Mouse (Mus musculus): ENCODE measurements around the gene Bcas3. TPM values are rescaled to one million over a fixed set of nuclear protein-coding genes. Genes with fewer than 3 reads are reported as not detected.

Gene Bcas3
- polyA plus RNA-seq, 2 experiments = 22.2 to 28.2 TPM

GRCm38 (mm10) chr11:85642591-85642990, 289.6 kb downstream of the Bcas3 start:
- H3K27ac ChIP-seq (replicated peaks; ENCODE audit: low read depth, low read length) = no peak overlapping the region
- H3K4me2 ChIP-seq (replicated peaks; ENCODE audit: low read depth, low read length, severe bottlenecking) = no peak overlapping the region
- no peak overlapping the region for H3K9ac ChIP-seq (ENCODE audit: low read depth, low read length, severe bottlenecking)
- no peaks in the 10 kb centered on the region for H3K9me3 ChIP-seq (ENCODE audit: control insufficient read depth, low read length)
- peaks cover 27% of the 10 kb centered on the region for H3K4me1 ChIP-seq (ENCODE audit: control insufficient read depth, insufficient read depth, low read length)
- no peak overlapping the region for H3K4me3 ChIP-seq (replicated peaks; ENCODE audit: low read length)
- no peak for ATAC-seq (ENCODE audit: low FRiP score, low read depth)
- WGBS = 67% methylated on average over 6 of the region's 6 CpGs
- no peaks in the 10 kb centered on the region for H3K36me3 ChIP-seq (ENCODE audit: control insufficient read depth, insufficient read depth, low read length)
- TF ChIP-seq POLR2A (IDR thresholded peaks at IDR 0.05; ENCODE audit: borderline replicate concordance, extremely low read depth, insufficient read depth, insufficient read length) = no peak
- H3K27me3 ChIP-seq (ENCODE audit: control insufficient read depth, insufficient read depth, low read length) = no peaks in the 10 kb centered on the region
- no peak for DNase-seq (ENCODE audit: low spot score)

GRCm38 (mm10) chr11:85643025-85643424, 290.1 kb downstream of the Bcas3 start:
- 72% methylated on average over 4 of the region's 4 CpGs for WGBS
- H3K4me2 ChIP-seq (replicated peaks; ENCODE audit: low read depth, low read length, severe bottlenecking) = no peak overlapping the region

DNA sequence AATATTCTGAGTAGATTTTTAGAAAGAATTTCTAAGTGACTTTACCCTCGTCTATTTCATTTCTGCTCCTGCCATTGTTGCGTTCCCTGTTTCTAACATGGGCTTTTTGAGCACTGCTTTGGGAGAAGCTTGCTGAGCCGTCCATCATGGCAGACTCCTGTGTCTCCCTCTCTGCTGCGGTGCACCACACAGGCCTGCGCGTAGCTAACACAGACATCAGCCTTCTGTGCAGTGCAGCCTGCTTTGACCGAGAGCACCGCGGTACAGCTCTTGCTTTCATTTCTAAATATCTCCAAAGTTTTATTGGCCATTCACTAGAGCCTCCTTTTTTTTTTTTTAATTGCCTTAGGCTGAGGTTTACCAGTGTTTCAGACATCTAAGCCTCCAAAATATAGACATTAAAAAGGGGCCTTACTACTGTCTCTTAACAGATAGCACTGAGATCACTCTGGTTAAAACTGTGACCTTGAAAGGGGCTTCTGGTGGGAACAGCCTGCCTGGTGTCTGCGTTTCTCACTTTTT, 290.6 kb downstream of the Bcas3 start:
- ATAC-seq (ENCODE audit: low FRiP score, low read depth) (no peak), DNase-seq (ENCODE audit: low spot score) (no peak)
- Histone ChIP-seq H3K9me3 (ENCODE audit: control insufficient read depth, low read length) (no peaks in the 10 kb centered on the region), H3K9ac (ENCODE audit: low read depth, low read length, severe bottlenecking) (peak overlapping the region; percentile 22; the same call in 1 of the 2 replicates), H3K27me3 (ENCODE audit: control insufficient read depth, insufficient read depth, low read length) (no peaks in the 10 kb centered on the region), H3K4me2 (replicated peaks; ENCODE audit: low read depth, low read length, severe bottlenecking) (peak overlapping the region; percentile 30), H3K27ac (replicated peaks; ENCODE audit: low read depth, low read length) (peak overlapping the region; percentile 34; the same call in 1 of the 2 replicates), H3K4me3 (replicated peaks; ENCODE audit: low read length) (no peak overlapping the region), H3K36me3 (ENCODE audit: control insufficient read depth, insufficient read depth, low read length) (no peaks in the 10 kb centered on the region), H3K4me1 (ENCODE audit: control insufficient read depth, insufficient read depth, low read length) (peaks cover 24% of the 10 kb centered on the region)
- WGBS = 27% methylated on average over 10 of the region's 10 CpGs
- no peak for TF ChIP-seq POLR2A (IDR thresholded peaks at IDR 0.05; ENCODE audit: borderline replicate concordance, extremely low read depth, insufficient read depth, insufficient read length)

More at GRCm38 (mm10) chr11:85643025-85643424, 290.1 kb downstream of the Bcas3 start:
- Histone ChIP-seq H3K4me3 (replicated peaks; ENCODE audit: low read length) (no peak overlapping the region), H3K4me1 (ENCODE audit: control insufficient read depth, insufficient read depth, low read length) (peaks cover 27% of the 10 kb centered on the region), H3K36me3 (ENCODE audit: control insufficient read depth, insufficient read depth, low read length) (no peaks in the 10 kb centered on the region), H3K9me3 (ENCODE audit: control insufficient read depth, low read length) (no peaks in the 10 kb centered on the region), H3K27me3 (ENCODE audit: control insufficient read depth, insufficient read depth, low read length) (no peaks in the 10 kb centered on the region), H3K27ac (replicated peaks; ENCODE audit: low read depth, low read length) (no peak overlapping the region), H3K9ac (ENCODE audit: low read depth, low read length, severe bottlenecking) (no peak overlapping the region)
- no peak for ATAC-seq (ENCODE audit: low FRiP score, low read depth)
- no peak for DNase-seq (ENCODE audit: low spot score)
- no peak for TF ChIP-seq POLR2A (IDR thresholded peaks at IDR 0.05; ENCODE audit: borderline replicate concordance, extremely low read depth, insufficient read depth, insufficient read length)

GRCm38 (mm10) chr11:85644027-85644747, 291.2 kb downstream of the Bcas3 start:
- TF ChIP-seq POLR2A (IDR thresholded peaks at IDR 0.05; ENCODE audit: borderline replicate concordance, extremely low read depth, insufficient read depth, insufficient read length) = no peak
- peak overlapping the region; percentile 30 for H3K4me2 ChIP-seq (replicated peaks; ENCODE audit: low read depth, low read length, severe bottlenecking)
- H3K27ac ChIP-seq (replicated peaks; ENCODE audit: low read depth, low read length) = peak overlapping the region; percentile 34
- no peaks in the 10 kb centered on the region for H3K36me3 ChIP-seq (ENCODE audit: control insufficient read depth, insufficient read depth, low read length)
- H3K9me3 ChIP-seq (ENCODE audit: control insufficient read depth, low read length) = no peaks in the 10 kb centered on the region
- H3K9ac ChIP-seq (ENCODE audit: low read depth, low read length, severe bottlenecking) = peak overlapping the region; percentile 22; the same call in 1 of the 2 replicates
- peak; percentile 57; the same call in 1 of the 2 replicates for ATAC-seq (ENCODE audit: low FRiP score, low read depth)
- no peak overlapping the region for H3K4me3 ChIP-seq (replicated peaks; ENCODE audit: low read length)
- H3K27me3 ChIP-seq (ENCODE audit: control insufficient read depth, insufficient read depth, low read length) = no peaks in the 10 kb centered on the region
- peak; percentile 33 for DNase-seq (ENCODE audit: low spot score)
- peaks cover 22% of the 10 kb centered on the region for H3K4me1 ChIP-seq (ENCODE audit: control insufficient read depth, insufficient read depth, low read length)
- WGBS = 31% methylated on average over 12 of the region's 12 CpGs

DNA sequence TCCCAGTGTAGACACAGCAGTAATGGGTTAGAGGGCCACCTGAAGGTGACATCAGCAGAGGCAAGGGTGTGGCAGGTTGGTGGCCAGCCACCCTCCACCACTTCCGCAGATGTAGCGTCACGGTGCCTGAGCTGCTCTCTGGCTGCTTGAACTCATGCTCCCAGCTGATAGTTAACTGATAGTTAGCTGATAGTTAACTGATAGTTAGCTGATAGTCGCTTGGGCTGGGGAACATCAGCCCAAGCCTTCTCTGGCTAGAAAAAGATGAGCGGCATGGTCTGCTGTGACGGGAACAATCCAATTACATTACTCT, 291.7 kb downstream of the Bcas3 start:
- no peak overlapping the region for H3K9ac ChIP-seq (ENCODE audit: low read depth, low read length, severe bottlenecking)
- peaks cover 22% of the 10 kb centered on the region for H3K4me1 ChIP-seq (ENCODE audit: control insufficient read depth, insufficient read depth, low read length)
- WGBS = 82% methylated on average over 6 of the region's 6 CpGs
- ATAC-seq (ENCODE audit: low FRiP score, low read depth) (no peak), DNase-seq (ENCODE audit: low spot score) (no peak)
- H3K27ac ChIP-seq (replicated peaks; ENCODE audit: low read depth, low read length) = no peak overlapping the region
- no peaks in the 10 kb centered on the region for H3K27me3 ChIP-seq (ENCODE audit: control insufficient read depth, insufficient read depth, low read length)
- no peak overlapping the region for H3K4me2 ChIP-seq (replicated peaks; ENCODE audit: low read depth, low read length, severe bottlenecking)
- H3K4me3 ChIP-seq (replicated peaks; ENCODE audit: low read length) = no peak overlapping the region
- no peaks in the 10 kb centered on the region for H3K36me3 ChIP-seq (ENCODE audit: control insufficient read depth, insufficient read depth, low read length)
- TF ChIP-seq POLR2A (IDR thresholded peaks at IDR 0.05; ENCODE audit: borderline replicate concordance, extremely low read depth, insufficient read depth, insufficient read length) = no peak
- H3K9me3 ChIP-seq (ENCODE audit: control insufficient read depth, low read length) = no peaks in the 10 kb centered on the region
